ENCODE assay signal across 19 mouse cellular contexts in genomic region chr4:114583546-114584144, GRCm38 (mm10).
DNase-seq lines count a peak whose midpoint lies in the region; ATAC-seq and TF ChIP-seq lines count a peak whose summit lies in the region.
"Had no signal": no experiment of that assay in that cellular context is flagged by ENCODE, and none has a peak within 500 bp of the region (broad histone marks: within the 10 kb centered on the region; RNA-seq: fewer than 3 reads in every experiment).

No protein-coding gene starts in this region.

- WGBS in forebrain, embryonic 13.5 days: 73% methylated on average over 2 of the region's 2 CpGs
- 70% methylated on average over 2 of the region's 2 CpGs for WGBS in forebrain, embryonic 14.5 days
- WGBS in kidney, embryonic 15.5 days: 61% methylated on average over 2 of the region's 2 CpGs
- WGBS in kidney, adult 2 months: 72% methylated on average over 2 of the region's 2 CpGs
- 69% methylated on average over 2 of the region's 2 CpGs for WGBS in hindbrain, embryonic 16.5 days

- no peak overlapping the region for H3K4me2 ChIP-seq in forebrain, embryonic 13.5 days
- H3K4me2 ChIP-seq in forebrain, embryonic 14.5 days (ENCODE audit: low read length): no peak overlapping the region
- no peak overlapping the region for H3K4me2 ChIP-seq in kidney, embryonic 15.5 days
- no peak overlapping the region for H3K4me2 ChIP-seq in hindbrain, embryonic 16.5 days (ENCODE audit: low read length)
- H3K4me2 ChIP-seq: limb, embryonic 15.5 days had no signal

- peaks cover 8% of the 10 kb centered on the region; the same call in 1 of the 2 replicates for H3K4me1 ChIP-seq in forebrain, embryonic 13.5 days
- H3K4me1 ChIP-seq in forebrain, embryonic 14.5 days (ENCODE audit: control insufficient read depth, insufficient read depth, low read length): peaks cover 6% of the 10 kb centered on the region; the same call in 1 of the 2 replicates
- H3K4me1 ChIP-seq in kidney, embryonic 15.5 days: peaks cover 13% of the 10 kb centered on the region
- H3K4me1 ChIP-seq in kidney, adult 2 months (ENCODE audit: control insufficient read depth, insufficient read depth, low read length): no peaks in the 10 kb centered on the region
- H3K4me1 ChIP-seq in hindbrain, embryonic 16.5 days (ENCODE audit: control insufficient read depth, insufficient read depth, low read depth, low read length): no peaks in the 10 kb centered on the region

- TF ChIP-seq CTCF in kidney, adult 2 months (conservative IDR thresholded peaks at IDR 0.05; ENCODE audit: insufficient read depth, insufficient read length, low read depth, low read length): no peak

- H3K4me3 ChIP-seq in forebrain, embryonic 13.5 days: no peak overlapping the region
- no peak overlapping the region for H3K4me3 ChIP-seq in forebrain, embryonic 14.5 days (ENCODE audit: low read depth, low read length)
- no peak overlapping the region for H3K4me3 ChIP-seq in kidney, embryonic 15.5 days (replicated peaks)
- no peak overlapping the region for H3K4me3 ChIP-seq in kidney, adult 2 months (ENCODE audit: insufficient read depth, low read depth, low read length)
- H3K4me3 ChIP-seq in hindbrain, embryonic 16.5 days (ENCODE audit: low read length): no peak overlapping the region
- H3K4me3 ChIP-seq: limb, embryonic 15.5 days had no signal

- peak; percentile 39; the same call in 1 of the 2 replicates for ATAC-seq in forebrain, embryonic 13.5 days
- no peak for ATAC-seq in forebrain, embryonic 14.5 days
- ATAC-seq in kidney, embryonic 15.5 days (replicated peaks; ENCODE audit: low FRiP score): 0 out of 2 replicates have a peak, but pooled peaks have one; percentile 16
- 0 out of 2 replicates have a peak, but pooled peaks have one; percentile 60 for ATAC-seq in hindbrain, embryonic 16.5 days
- no peak for ATAC-seq in CD4-positive, CD25-positive, alpha-beta regulatory T cell, adult 4 months
- ATAC-seq: activated CD4-positive, CD25-positive, alpha-beta regulatory T cell, adult 4 months; forebrain, embryonic 16.5 days; midbrain, embryonic 16.5 days had no signal

- no peaks in the 10 kb centered on the region for H3K27me3 ChIP-seq in forebrain, embryonic 13.5 days
- no peaks in the 10 kb centered on the region for H3K27me3 ChIP-seq in forebrain, embryonic 14.5 days (replicated peaks; ENCODE audit: control insufficient read depth, insufficient read depth, low read length)
- no peaks in the 10 kb centered on the region for H3K27me3 ChIP-seq in kidney, embryonic 15.5 days
- H3K27me3 ChIP-seq in kidney, adult 2 months (replicated peaks; ENCODE audit: control insufficient read depth, insufficient read depth, low read length): no peaks in the 10 kb centered on the region
- no peaks in the 10 kb centered on the region for H3K27me3 ChIP-seq in hindbrain, embryonic 16.5 days (replicated peaks; ENCODE audit: control insufficient read depth, insufficient read depth, low read length)

- no peak overlapping the region for H3K9ac ChIP-seq in forebrain, embryonic 13.5 days
- H3K9ac ChIP-seq in forebrain, embryonic 14.5 days (ENCODE audit: low read length): no peak overlapping the region
- H3K9ac ChIP-seq in kidney, embryonic 15.5 days: no peak overlapping the region
- no peak overlapping the region for H3K9ac ChIP-seq in hindbrain, embryonic 16.5 days (ENCODE audit: low read depth, low read length)
- H3K9ac ChIP-seq: limb, embryonic 15.5 days had no signal

- DNase-seq in forebrain, embryonic 14.5 days (ENCODE audit: low spot score): no peak
- no peak for DNase-seq in kidney, adult 2 months
- DNase-seq in lung, postnatal 4 days: peak; percentile 27 to 53
- DNase-seq in lung, adult 18-20 months: no peak
- DNase-seq: adrenal gland, postnatal 36 days; cerebellum, adult 9-10 months; heart, adult 11 months; kidney, adult 8-10 months; right cerebral cortex, adult 18-20 months; thymus, postnatal 4 days had no signal

- no peak overlapping the region for H3K27ac ChIP-seq in forebrain, embryonic 13.5 days
- H3K27ac ChIP-seq in forebrain, embryonic 14.5 days (ENCODE audit: low read depth, low read length): no peak overlapping the region
- H3K27ac ChIP-seq in kidney, embryonic 15.5 days: no peak overlapping the region
- no peak overlapping the region for H3K27ac ChIP-seq in kidney, adult 2 months (ENCODE audit: insufficient read depth, low read depth, low read length)
- no peak overlapping the region for H3K27ac ChIP-seq in hindbrain, embryonic 16.5 days (ENCODE audit: low read depth, low read length)
- H3K27ac ChIP-seq: limb, embryonic 15.5 days; macrophage had no signal

- H3K36me3 ChIP-seq in forebrain, embryonic 13.5 days (ENCODE audit: poor library complexity, severe bottlenecking): no peaks in the 10 kb centered on the region
- no peaks in the 10 kb centered on the region for H3K36me3 ChIP-seq in forebrain, embryonic 14.5 days (ENCODE audit: control insufficient read depth, insufficient read depth, low read length)
- 0 out of 2 replicates have a peak, but pooled peaks cover 3% of the 10 kb centered on the region for H3K36me3 ChIP-seq in kidney, embryonic 15.5 days
- H3K36me3 ChIP-seq in kidney, adult 2 months (ENCODE audit: control insufficient read depth, insufficient read depth, low read length): no peaks in the 10 kb centered on the region
- no peaks in the 10 kb centered on the region for H3K36me3 ChIP-seq in hindbrain, embryonic 16.5 days (ENCODE audit: control insufficient read depth, insufficient read depth, low read length)
- H3K36me3 ChIP-seq: limb, embryonic 15.5 days had no signal

- TF ChIP-seq POLR2A in kidney, adult 2 months (IDR thresholded peaks at IDR 0.05; ENCODE audit: low read depth, low read length): no peak

- no peaks in the 10 kb centered on the region for H3K9me3 ChIP-seq in forebrain, embryonic 13.5 days (replicated peaks)
- H3K9me3 ChIP-seq in forebrain, embryonic 14.5 days (replicated peaks; ENCODE audit: control insufficient read depth, low read length): no peaks in the 10 kb centered on the region
- no peaks in the 10 kb centered on the region for H3K9me3 ChIP-seq in kidney, embryonic 15.5 days (replicated peaks)
- H3K9me3 ChIP-seq in hindbrain, embryonic 16.5 days (ENCODE audit: control insufficient read depth, low read length): no peaks in the 10 kb centered on the region
- H3K9me3 ChIP-seq: limb, embryonic 15.5 days had no signal

Comparison
In these comparisons a context has a peak if more than half of its experiments do, and no peak if none do; other contexts are left out.
1. ATAC-seq: peak in forebrain, embryonic 13.5 days (single experiment), kidney, embryonic 15.5 days (single experiment) and hindbrain, embryonic 16.5 days (single experiment); none in forebrain, embryonic 14.5 days (single experiment) and CD4-positive, CD25-positive, alpha-beta regulatory T cell, adult 4 months (single experiment).
2. DNase-seq: peak in lung, postnatal 4 days (2 of 2); none in forebrain, embryonic 14.5 days (single experiment), kidney, adult 2 months (single experiment) and lung, adult 18-20 months (0 of 2).